ENCODE assay signal across 22 mouse cellular contexts in genomic region chr6:118870241-118870841, GRCm38 (mm10).
A peak's percentile ranks its signal among the peaks of the same experiment; 100 is the strongest.
DNase-seq lines count a peak whose midpoint lies in the region; ATAC-seq and TF ChIP-seq lines count a peak whose summit lies in the region.
"Had no signal": no experiment of that assay in that cellular context is flagged by ENCODE, and none has a peak within 500 bp of the region (broad histone marks: within the 10 kb centered on the region; RNA-seq: fewer than 3 reads in every experiment).

No protein-coding gene starts in this region.

- 71% methylated on average over 7 of the region's 7 CpGs for WGBS in forebrain, embryonic 13.5 days
- 84% methylated on average over 7 of the region's 7 CpGs for WGBS in forebrain, embryonic 10.5 days
- 15% methylated on average over 7 of the region's 7 CpGs for WGBS in cerebellum, adult 2 months
- 67% methylated on average over 7 of the region's 7 CpGs for WGBS in liver, postnatal 0 days (ENCODE audit: insufficient replicate concordance)
- 68% methylated on average over 7 of the region's 7 CpGs for WGBS in lung, postnatal 0 days

- 0 out of 2 replicates have a peak, but pooled peaks have one; percentile 13 for ATAC-seq in forebrain, embryonic 13.5 days
- no peak for ATAC-seq in liver, postnatal 0 days
- ATAC-seq in lung, postnatal 0 days = no peak
- ATAC-seq: intestine, embryonic 15.5 days; liver, embryonic 12.5 days had no signal

- no peak for TF ChIP-seq POLR2A in cerebellum, adult 2 months (IDR thresholded peaks at IDR 0.05; ENCODE audit: borderline replicate concordance, insufficient read depth, low read length)

- H3K4me3 ChIP-seq in forebrain, embryonic 13.5 days = no peak overlapping the region
- no peak overlapping the region for H3K4me3 ChIP-seq in forebrain, embryonic 10.5 days
- no peak overlapping the region for H3K4me3 ChIP-seq in cerebellum, adult 2 months (replicated peaks; ENCODE audit: insufficient read depth, low read depth, low read length)
- H3K4me3 ChIP-seq in liver, postnatal 0 days (ENCODE audit: low read depth, low read length) = no peak overlapping the region
- no peak overlapping the region for H3K4me3 ChIP-seq in lung, postnatal 0 days (ENCODE audit: low read depth, low read length)
- H3K4me3 ChIP-seq: heart, adult 2 months; hindbrain, embryonic 15.5 days; intestine, embryonic 15.5 days; left cerebral cortex, adult 2 months; limb, embryonic 12.5 days; liver, embryonic 12.5 days; midbrain, embryonic 12.5 days had no signal

- TF ChIP-seq EP300 in liver, postnatal 0 days (IDR thresholded peaks at IDR 0.05; ENCODE audit: low read depth) = no peak
- no peak for TF ChIP-seq EP300 in lung, postnatal 0 days (IDR thresholded peaks at IDR 0.05)

- H3K36me3 ChIP-seq in forebrain, embryonic 13.5 days (ENCODE audit: poor library complexity, severe bottlenecking) = no peaks in the 10 kb centered on the region
- H3K36me3 ChIP-seq in forebrain, embryonic 10.5 days (replicated peaks) = no peaks in the 10 kb centered on the region
- H3K36me3 ChIP-seq in liver, postnatal 0 days (replicated peaks; ENCODE audit: insufficient read depth, low read length) = no peaks in the 10 kb centered on the region
- H3K36me3 ChIP-seq in lung, postnatal 0 days (ENCODE audit: insufficient read depth, low read length) = no peaks in the 10 kb centered on the region
- H3K36me3 ChIP-seq: G1E; hindbrain, embryonic 15.5 days; intestine, embryonic 15.5 days; limb, embryonic 12.5 days; liver, embryonic 12.5 days; midbrain, embryonic 12.5 days had no signal

- no peak overlapping the region for H3K27ac ChIP-seq in forebrain, embryonic 13.5 days
- no peak overlapping the region for H3K27ac ChIP-seq in forebrain, embryonic 10.5 days
- H3K27ac ChIP-seq in cerebellum, adult 2 months (ENCODE audit: insufficient read depth, low read length) = 0 out of 2 replicates have a peak overlapping the region, but pooled peaks have one; percentile 1
- no peak overlapping the region for H3K27ac ChIP-seq in liver, postnatal 0 days (ENCODE audit: low read depth)
- H3K27ac ChIP-seq in lung, postnatal 0 days (ENCODE audit: low read length) = no peak overlapping the region
- H3K27ac ChIP-seq: heart, adult 2 months; hindbrain, embryonic 15.5 days; intestine, embryonic 15.5 days; left cerebral cortex, adult 2 months; limb, embryonic 12.5 days; liver, embryonic 12.5 days; midbrain, embryonic 12.5 days had no signal

- no peak for DNase-seq in forebrain, embryonic 10.5 days (ENCODE audit: extremely low spot score, low spot score)
- DNase-seq in brain, adult 2 months (ENCODE audit: low read depth, low spot score) = peak; percentile 82
- peak; percentile 70 to 79 for DNase-seq in cerebellum, adult 2 months
- DNase-seq in cerebellum, postnatal 36 days = peak; percentile 44 to 64
- no peak for DNase-seq in lung, adult 18-20 months
- no peak for DNase-seq in liver, postnatal 0 days
- DNase-seq in lung, postnatal 0 days (ENCODE audit: low spot score) = no peak
- DNase-seq: adrenal gland, postnatal 25 days; heart, adult 2 months; heart, postnatal 36 days; kidney, adult 9 months; kidney, postnatal 36 days; layer of hippocampus, adult 9-11 months; right cerebral cortex, postnatal 14 days had no signal

- no peaks in the 10 kb centered on the region for H3K4me1 ChIP-seq in forebrain, embryonic 13.5 days
- peaks cover 18% of the 10 kb centered on the region for H3K4me1 ChIP-seq in forebrain, embryonic 10.5 days
- H3K4me1 ChIP-seq in cerebellum, adult 2 months (ENCODE audit: control insufficient read depth, insufficient read depth, low read length) = peaks cover 59% of the 10 kb centered on the region
- H3K4me1 ChIP-seq in liver, postnatal 0 days (ENCODE audit: insufficient read depth) = no peaks in the 10 kb centered on the region
- H3K4me1 ChIP-seq in lung, postnatal 0 days (ENCODE audit: insufficient read depth, low read depth, low read length) = no peaks in the 10 kb centered on the region; the same call in 1 of the 2 replicates
- H3K4me1 ChIP-seq: intestine, embryonic 15.5 days; liver, embryonic 12.5 days had no signal

- H3K27me3 ChIP-seq in forebrain, embryonic 13.5 days = no peaks in the 10 kb centered on the region
- H3K27me3 ChIP-seq in forebrain, embryonic 10.5 days (ENCODE audit: poor library complexity, severe bottlenecking) = no peaks in the 10 kb centered on the region
- no peaks in the 10 kb centered on the region for H3K27me3 ChIP-seq in cerebellum, adult 2 months (ENCODE audit: control insufficient read depth, insufficient read depth, low read length)
- no peaks in the 10 kb centered on the region for H3K27me3 ChIP-seq in liver, postnatal 0 days (ENCODE audit: insufficient read depth, low read length)
- no peaks in the 10 kb centered on the region for H3K27me3 ChIP-seq in lung, postnatal 0 days (replicated peaks; ENCODE audit: insufficient read depth, low read length)
- H3K27me3 ChIP-seq: hindbrain, embryonic 15.5 days; intestine, embryonic 15.5 days; limb, embryonic 12.5 days; midbrain, embryonic 12.5 days had no signal

- no peak for TF ChIP-seq CTCF in cerebellum, adult 2 months (IDR thresholded peaks at IDR 0.05; ENCODE audit: borderline replicate concordance, insufficient read depth, low read depth, low read length)
- TF ChIP-seq CTCF in liver, postnatal 0 days (IDR thresholded peaks at IDR 0.05; ENCODE audit: low read depth) = no peak
- no peak for TF ChIP-seq CTCF in lung, postnatal 0 days (IDR thresholded peaks at IDR 0.05)

- no peak overlapping the region for H3K4me2 ChIP-seq in forebrain, embryonic 13.5 days
- no peak overlapping the region for H3K4me2 ChIP-seq in liver, postnatal 0 days (ENCODE audit: low read depth, low read length)
- H3K4me2 ChIP-seq in lung, postnatal 0 days (replicated peaks; ENCODE audit: low read depth, low read length) = no peak overlapping the region
- H3K4me2 ChIP-seq: hindbrain, embryonic 15.5 days; intestine, embryonic 15.5 days; limb, embryonic 12.5 days; liver, embryonic 12.5 days; midbrain, embryonic 12.5 days had no signal

- H3K9ac ChIP-seq in forebrain, embryonic 13.5 days = no peak overlapping the region
- H3K9ac ChIP-seq in liver, postnatal 0 days (replicated peaks) = no peak overlapping the region
- no peak overlapping the region for H3K9ac ChIP-seq in lung, postnatal 0 days (replicated peaks; ENCODE audit: low read depth)
- H3K9ac ChIP-seq: hindbrain, embryonic 15.5 days; intestine, embryonic 15.5 days; limb, embryonic 12.5 days; liver, embryonic 12.5 days; midbrain, embryonic 12.5 days had no signal

- no peaks in the 10 kb centered on the region for H3K9me3 ChIP-seq in forebrain, embryonic 13.5 days (replicated peaks)
- no peaks in the 10 kb centered on the region for H3K9me3 ChIP-seq in forebrain, embryonic 10.5 days
- H3K9me3 ChIP-seq in liver, postnatal 0 days (ENCODE audit: low read length) = no peaks in the 10 kb centered on the region
- H3K9me3 ChIP-seq in lung, postnatal 0 days (ENCODE audit: low read length) = no peaks in the 10 kb centered on the region
- H3K9me3 ChIP-seq: hindbrain, embryonic 15.5 days; intestine, embryonic 15.5 days; limb, embryonic 12.5 days; liver, embryonic 12.5 days; midbrain, embryonic 12.5 days had no signal

Comparison
In these comparisons a context has a peak if more than half of its experiments do, and no peak if none do; other contexts are left out.
1. DNase-seq: peak in brain, adult 2 months (single experiment), cerebellum, adult 2 months (2 of 2) and cerebellum, postnatal 36 days (2 of 2); none in forebrain, embryonic 10.5 days (single experiment), lung, adult 18-20 months (0 of 2), liver, postnatal 0 days (single experiment) and lung, postnatal 0 days (single experiment).